Comparison of ENCODE assay signal across 20 mouse cellular contexts in genomic region chr9:90274516-90274915, GRCm38 (mm10). TPM values are rescaled to one million over a fixed set of nuclear protein-coding genes. Genes with fewer than 3 reads are reported as not detected.
DNase-seq lines count a peak whose midpoint lies in the region; ATAC-seq and TF ChIP-seq lines count a peak whose summit lies in the region.
"Had no signal": no experiment of that assay in that cellular context is flagged by ENCODE, and none has a peak within 500 bp of the region (broad histone marks: within the 10 kb centered on the region; RNA-seq: fewer than 3 reads in every experiment).

No protein-coding gene starts in this region.

- H3K9me3 ChIP-seq in liver, embryonic 15.5 days (replicated peaks): no peaks in the 10 kb centered on the region
- H3K9me3 ChIP-seq: embryonic facial prominence, embryonic 12.5 days; forebrain, embryonic 15.5 days; limb, embryonic 12.5 days; lung, embryonic 15.5 days; neural tube, embryonic 12.5 days had no signal

- ATAC-seq in liver, embryonic 15.5 days (ENCODE audit: insufficient read depth): no peak
- ATAC-seq in neutrophil, adult 5-6 weeks (ENCODE audit: extremely low read depth, insufficient number of reproducible peaks, low FRiP score, poor library complexity, severe bottlenecking): peak; percentile 84
- ATAC-seq: CD4-positive, CD25-positive, alpha-beta regulatory T cell, adult 4 months; forebrain, embryonic 15.5 days; midbrain, embryonic 16.5 days had no signal

- 18% methylated on average over 3 of the region's 3 CpGs for WGBS in bone marrow, adult 2 months
- 24% methylated on average over 3 of the region's 3 CpGs for WGBS in liver, embryonic 15.5 days (ENCODE audit: insufficient replicate concordance)

- H3K4me2 ChIP-seq in liver, embryonic 15.5 days: no peak overlapping the region
- H3K4me2 ChIP-seq: embryonic facial prominence, embryonic 12.5 days; forebrain, embryonic 15.5 days; limb, embryonic 12.5 days; lung, embryonic 15.5 days; neural tube, embryonic 12.5 days had no signal

- H3K9ac ChIP-seq in liver, embryonic 15.5 days: no peak overlapping the region
- H3K9ac ChIP-seq: embryonic facial prominence, embryonic 12.5 days; forebrain, embryonic 15.5 days; limb, embryonic 12.5 days; lung, embryonic 15.5 days; neural tube, embryonic 12.5 days had no signal

- peak overlapping the region; percentile 89 for H3K27ac ChIP-seq in bone marrow, adult 2 months (ENCODE audit: control insufficient read depth, insufficient read depth, low read depth, low read length, poor library complexity)
- H3K27ac ChIP-seq in liver, embryonic 15.5 days (replicated peaks): peak overlapping the region; percentile 67
- H3K27ac ChIP-seq: embryonic facial prominence, embryonic 12.5 days; forebrain, embryonic 15.5 days; limb, embryonic 12.5 days; neural tube, embryonic 12.5 days had no signal

- no peak overlapping the region for H3K4me3 ChIP-seq in bone marrow, adult 2 months (replicated peaks; ENCODE audit: control insufficient read depth, low read depth, low read length)
- no peak overlapping the region for H3K4me3 ChIP-seq in liver, embryonic 15.5 days (replicated peaks)
- H3K4me3 ChIP-seq: embryonic facial prominence, embryonic 12.5 days; forebrain, embryonic 15.5 days; limb, embryonic 12.5 days; lung, embryonic 15.5 days; neural tube, embryonic 12.5 days had no signal

- H3K27me3 ChIP-seq in liver, embryonic 15.5 days: no peaks in the 10 kb centered on the region
- H3K27me3 ChIP-seq: embryonic facial prominence, embryonic 12.5 days; forebrain, embryonic 15.5 days; lung, embryonic 15.5 days; neural tube, embryonic 12.5 days had no signal

- intact Hi-C loops in gastrocnemius, postnatal 14 days (cut with DNase I; ENCODE audit: low total_unique reads): no loop called here

- no peaks in the 10 kb centered on the region for H3K36me3 ChIP-seq in liver, embryonic 15.5 days (replicated peaks)
- H3K36me3 ChIP-seq: embryonic facial prominence, embryonic 12.5 days; forebrain, embryonic 15.5 days; G1E; limb, embryonic 12.5 days; lung, embryonic 15.5 days; neural tube, embryonic 12.5 days had no signal

- no peak for TF ChIP-seq CTCF in bone marrow, adult 2 months (IDR thresholded peaks at IDR 0.05; ENCODE audit: control insufficient read depth, insufficient read depth, low read length)

- peak; percentile 50 for DNase-seq in 416B (ENCODE audit: low read depth)
- DNase-seq in gastrocnemius, postnatal 14 days: no peak
- DNase-seq in T-cell, adult 2 months (ENCODE audit: low spot score): no peak
- DNase-seq in adrenal gland, adult 18-20 months (ENCODE audit: low spot score in 2 of 2): no peak
- DNase-seq: cerebellum, adult 11-12 months; kidney, adult 9 months; kidney, postnatal 4 days; right cerebral cortex, postnatal 14 days; thymus, adult 2 months had no signal

- no peak for TF ChIP-seq POLR2A in bone marrow, adult 2 months (IDR thresholded peaks at IDR 0.05; ENCODE audit: borderline replicate concordance, control insufficient read depth, low read depth, low read length)

- peaks cover 3% of the 10 kb centered on the region; the same call in 1 of the 2 replicates for H3K4me1 ChIP-seq in bone marrow, adult 2 months (ENCODE audit: control insufficient read depth, insufficient read depth, low read length)
- H3K4me1 ChIP-seq in liver, embryonic 15.5 days (replicated peaks): peaks cover 72% of the 10 kb centered on the region

RNA-seq across cellular contexts. Expression of gene Tbc1d2b, which starts 3.9 kb away (rescaled TPM):
- polyA plus RNA-seq in bone marrow, adult 2 months (2011; ENCODE audit: insufficient read depth, insufficient read length, low replicate concordance, missing spikeins): 12.5 and 26.2 TPM in 2 replicates
- polyA plus RNA-seq in liver, embryonic 15.5 days (2015; fragmentation: Nextera tagmentation; extraction: Ambion mirVana): 7.7 and 9.1 TPM in 2 replicates
- total RNA-seq in neutrophil, adult 5-6 weeks (2017): 28.9 and 29.6 TPM in 2 replicates
- total RNA-seq in gastrocnemius, postnatal 14 days (2021): 10 to 100 TPM; 11.3 to 13.4 TPM
- total RNA-seq in adrenal gland, adult 18-20 months (2021): 10 to 100 TPM; 21.8 to 23.2 TPM
